Mouse (Mus musculus) layer of hippocampus, adult 11-12 months (tissue): ENCODE data around the gene Abcc3.
A peak's percentile ranks its signal among the peaks of the same experiment; 100 is the strongest.

Experiments used
- DNase-seq: peaks from one replicate; pipeline ENCODE4 v3.0.0; 2022; ENCODE audit warnings: low spot score

The Abcc3 gene

DNA sequence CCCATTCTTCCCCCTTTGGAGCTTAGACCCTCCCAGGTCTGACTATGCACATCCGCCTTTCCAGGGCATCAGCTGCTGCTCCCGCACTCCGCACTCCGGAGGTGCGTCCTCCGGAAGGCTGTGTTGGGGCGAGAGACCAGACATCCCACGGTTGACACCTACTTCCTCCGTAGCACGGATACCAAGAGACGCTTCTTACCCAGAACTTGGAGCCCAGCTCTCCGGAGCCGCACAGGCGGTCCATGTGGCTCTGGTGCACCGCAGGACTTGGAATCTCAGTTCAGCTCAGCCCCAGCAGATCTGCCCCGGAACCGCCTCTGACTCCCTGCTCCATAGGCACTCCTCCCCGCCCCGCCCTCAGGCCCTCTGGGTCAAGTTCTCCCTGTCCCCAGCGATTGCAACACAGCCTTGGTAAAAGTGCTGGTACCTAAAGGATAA, at the start of gene Abcc3:
Abcc3 (minus strand) TSS at position 326 of the 438 bp plus-strand sequence.
- DNase-seq: no peak

- no peak for DNase-seq
Measured at GRCm38 (mm10) chr11:94441752-94442151, 49.0 kb upstream of the Abcc3 start.

GRCm38 (mm10) chr11:94441122-94441521, 48.3 kb upstream of the Abcc3 start:
- DNase-seq: no peak

DNA sequence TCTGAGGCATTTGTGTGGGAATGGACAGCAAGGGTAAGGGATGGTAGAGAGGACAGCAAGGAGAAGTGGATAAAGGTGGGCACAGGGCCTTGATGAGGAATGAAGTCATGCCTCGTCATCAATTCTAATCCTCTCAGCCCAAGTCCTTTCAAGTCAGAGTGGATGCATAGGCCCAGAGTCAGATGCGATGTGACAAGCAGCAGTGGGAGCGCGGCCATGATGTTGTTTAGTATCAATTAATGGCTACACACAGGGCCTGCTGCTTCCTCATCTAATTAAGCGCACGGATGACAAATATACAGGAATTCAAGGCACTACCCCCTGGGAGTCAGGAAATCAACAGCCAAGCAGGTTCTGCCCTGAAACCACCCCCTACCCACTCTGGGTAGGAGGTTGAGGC, 47.6 kb upstream of the Abcc3 start:
- no peak for DNase-seq

- DNase-seq: no peak
Measured at GRCm38 (mm10) chr11:94429011-94429651, 36.3 kb upstream of the Abcc3 start.

- no peak for DNase-seq
Measured at GRCm38 (mm10) chr11:94428091-94428835, 35.5 kb upstream of the Abcc3 start.

DNA sequence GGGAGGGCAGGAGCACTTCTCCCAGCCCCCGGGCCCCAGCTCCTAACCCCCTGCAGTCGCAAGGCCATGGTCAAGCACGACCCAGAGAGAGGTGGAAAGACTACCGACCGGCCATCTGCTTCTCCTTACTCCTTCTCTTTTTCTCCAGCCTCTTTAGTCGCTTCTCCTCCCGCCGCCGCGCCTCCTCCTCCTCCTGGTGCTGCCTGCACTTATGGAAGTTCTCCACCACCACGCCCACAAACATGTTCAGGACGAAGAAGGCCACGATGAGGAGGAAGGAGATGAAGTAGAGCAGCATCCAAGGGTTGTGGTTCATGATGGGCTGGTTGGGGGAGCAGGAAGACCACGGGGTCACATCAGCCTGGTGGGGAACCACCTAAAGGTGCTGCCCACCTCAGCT, 32.9 kb upstream of the Abcc3 start:
- no peak for DNase-seq

DNA sequence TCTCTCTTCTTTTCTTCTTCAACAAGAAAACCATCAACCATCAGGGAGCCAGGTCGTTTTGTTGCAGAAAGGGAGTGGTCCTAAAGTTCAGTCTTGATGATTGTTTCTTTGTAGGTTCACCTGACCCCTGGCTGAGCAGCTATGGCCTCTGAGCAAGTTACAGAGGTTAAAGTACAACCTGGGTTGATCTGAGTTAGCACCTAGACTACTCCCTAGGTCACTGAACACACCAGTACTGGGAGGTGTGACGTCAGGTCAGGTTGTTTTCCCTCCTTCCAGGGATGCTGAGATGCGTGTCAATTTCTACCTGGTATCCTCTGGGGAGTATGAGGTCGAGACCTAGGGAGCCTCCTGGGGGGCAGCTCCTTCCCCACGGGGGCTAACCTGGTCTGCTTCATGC, 32.4 kb upstream of the Abcc3 start:
- DNase-seq: no peak

GRCm38 (mm10) chr11:94424380-94424779, 31.6 kb upstream of the Abcc3 start:
- no peak for DNase-seq

DNA sequence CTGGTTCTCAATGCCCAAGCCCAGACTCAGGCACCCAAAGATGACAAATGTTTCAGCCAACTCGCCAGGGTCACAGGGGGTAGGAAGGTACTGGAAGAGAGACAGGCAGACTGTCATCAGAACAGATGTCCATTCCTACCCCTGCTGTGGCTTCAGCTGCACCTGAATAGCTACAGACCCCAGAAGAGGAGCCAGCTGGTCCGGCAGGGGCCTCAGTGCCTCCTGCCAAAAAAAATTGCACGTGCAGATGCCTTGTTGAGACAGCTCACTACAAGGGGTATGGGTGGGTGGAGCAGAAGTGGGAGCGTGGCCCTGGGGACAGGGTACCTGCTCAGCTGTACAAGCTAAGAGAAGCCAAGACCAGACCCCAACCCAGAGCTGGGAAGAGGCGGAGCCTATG, 31.1 kb upstream of the Abcc3 start:
- DNase-seq: no peak

GRCm38 (mm10) chr11:94420991-94421390, 28.2 kb upstream of the Abcc3 start:
- no peak for DNase-seq

DNA sequence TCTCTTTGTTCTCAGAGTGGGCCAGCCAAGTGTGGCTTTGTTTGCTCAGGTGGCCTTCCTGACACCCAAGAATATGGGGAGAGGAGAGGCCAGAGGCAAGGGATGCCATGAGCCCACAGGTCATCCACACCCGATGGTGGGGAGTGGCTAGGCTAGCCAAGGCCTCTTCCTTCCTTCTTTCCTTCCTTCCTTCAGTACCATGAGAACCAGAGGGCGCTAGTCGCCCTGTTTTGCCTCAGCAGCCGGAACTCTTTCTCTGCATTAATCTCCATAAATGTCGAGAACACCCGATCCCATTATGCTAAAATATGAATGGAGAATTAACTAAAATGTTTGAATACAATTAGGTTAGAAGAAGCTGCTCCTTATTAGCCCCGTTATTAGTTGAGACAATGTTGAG, 27.5 kb upstream of the Abcc3 start:
- peak; percentile 52 for DNase-seq

GRCm38 (mm10) chr11:94419004-94419727, 26.4 kb upstream of the Abcc3 start:
- no peak for DNase-seq

DNA sequence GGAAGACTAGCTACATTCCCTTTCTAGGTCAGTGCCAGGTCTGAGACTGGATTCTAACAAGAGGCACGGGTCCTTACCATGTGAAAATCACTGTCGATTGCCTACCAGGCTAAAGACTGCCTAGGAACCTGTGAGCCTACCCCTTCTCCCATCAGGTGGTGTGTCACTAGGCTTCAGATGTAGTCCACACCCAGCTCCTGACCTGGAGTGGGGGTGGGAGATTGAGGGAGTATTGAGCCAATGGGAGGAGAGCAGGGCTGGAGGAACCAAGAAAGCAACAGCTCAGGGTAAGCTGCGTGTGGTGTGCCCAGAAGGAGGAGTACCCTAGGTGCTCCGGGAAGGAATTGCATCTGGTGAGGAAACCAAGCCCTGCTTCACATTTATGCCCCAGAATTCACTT, 21.2 kb upstream of the Abcc3 start:
- no peak for DNase-seq

GRCm38 (mm10) chr11:94413516-94413915, 20.7 kb upstream of the Abcc3 start:
- DNase-seq: peak; percentile 48

DNA sequence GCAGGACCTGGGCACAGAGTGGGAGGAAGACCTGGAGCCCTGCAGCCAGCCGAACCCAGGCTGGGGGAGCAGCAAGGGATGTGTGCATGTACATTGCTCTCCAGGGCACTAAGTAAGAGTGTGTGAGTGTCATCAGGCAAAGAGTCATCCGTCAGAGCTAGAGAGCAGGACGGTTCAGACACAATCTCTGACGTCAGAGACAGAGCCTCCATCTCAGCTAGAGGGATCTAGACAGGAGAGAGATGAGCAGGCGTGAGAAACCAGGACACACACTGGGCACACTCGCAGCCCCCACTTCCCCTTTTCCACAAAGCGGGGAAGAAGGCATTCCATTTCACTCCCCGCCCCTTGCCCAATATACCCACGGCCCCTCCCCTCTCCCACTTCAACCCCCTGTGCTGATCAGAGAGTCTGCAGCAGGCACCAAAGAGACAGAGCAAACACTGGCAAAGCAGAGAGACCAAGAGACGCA, 20.2 kb upstream of the Abcc3 start:
- no peak for DNase-seq

- DNase-seq: no peak
Measured at GRCm38 (mm10) chr11:94412562-94412961, 19.8 kb upstream of the Abcc3 start.

DNA sequence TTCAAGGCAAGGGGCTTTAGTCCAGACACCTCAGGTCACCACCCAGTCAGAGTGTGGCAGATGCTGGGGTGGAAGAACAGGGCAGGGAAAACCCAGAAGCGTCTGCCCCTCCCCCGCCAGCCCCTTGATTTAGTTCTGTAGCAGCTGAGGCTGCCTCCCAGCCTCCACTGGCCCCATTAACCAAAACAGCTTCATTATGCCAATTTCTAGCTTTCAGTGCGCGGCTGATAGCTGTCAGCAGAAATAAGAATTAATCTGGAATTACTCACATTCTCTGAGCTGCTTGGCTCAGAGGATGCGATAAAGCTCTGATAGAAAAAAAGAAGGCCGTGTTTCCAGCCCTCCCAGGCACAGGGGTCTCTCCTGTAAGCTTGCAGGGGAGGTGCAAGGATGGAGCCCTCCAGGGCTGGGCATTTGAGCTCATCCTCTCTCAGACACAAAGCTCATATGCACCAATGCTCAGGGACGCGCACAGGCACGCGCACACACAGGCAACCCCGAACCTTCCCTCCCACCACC, 15.1 kb upstream of the Abcc3 start:
- DNase-seq: peak; percentile 35

- no peak for DNase-seq
Measured at GRCm38 (mm10) chr11:94405348-94405747, 12.6 kb upstream of the Abcc3 start.

- DNase-seq: peak; percentile 85
Measured at GRCm38 (mm10) chr11:94404641-94405260, 12.0 kb upstream of the Abcc3 start.

DNA sequence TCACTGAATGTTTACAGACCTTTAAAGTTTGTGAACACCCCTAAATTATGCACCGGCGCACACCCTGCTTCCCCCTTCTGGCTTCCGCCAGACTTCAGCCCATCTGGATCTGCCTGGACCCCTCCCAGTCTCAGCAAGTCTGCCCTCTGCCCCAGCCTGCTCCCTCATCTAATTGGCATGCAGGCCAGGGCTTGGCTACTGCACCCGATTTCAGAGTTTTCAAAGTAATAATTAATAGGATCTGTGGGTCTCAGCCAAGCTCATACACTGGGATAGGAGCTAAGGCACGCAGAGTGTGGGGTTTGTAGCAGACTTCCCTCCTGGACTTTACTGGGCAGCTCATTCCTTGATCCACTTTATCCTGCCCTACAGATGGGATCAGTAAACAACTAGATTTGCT, 11.4 kb upstream of the Abcc3 start:
- DNase-seq: no peak

DNA sequence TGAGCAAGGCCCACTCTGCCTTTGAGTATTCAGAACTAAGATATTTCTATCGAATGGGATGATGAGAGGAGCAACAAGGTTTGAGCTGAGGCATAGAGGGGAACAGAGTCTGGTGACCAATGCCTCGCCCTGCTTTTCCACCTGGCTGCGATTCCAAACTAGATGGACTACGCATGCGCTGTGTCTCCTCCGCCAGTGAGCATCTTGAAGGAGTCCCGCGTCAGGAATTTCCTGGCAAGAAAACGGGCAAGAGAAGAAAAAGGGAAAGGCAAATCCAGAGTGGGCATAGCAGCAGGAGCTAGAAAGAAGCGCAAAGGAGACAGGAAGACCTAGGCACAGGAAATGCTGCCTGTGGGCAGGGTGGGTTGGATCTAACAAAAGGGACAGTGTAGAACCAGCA, 11.0 kb upstream of the Abcc3 start:
- DNase-seq: no peak
